Mouse (Mus musculus) hindbrain, embryonic 15.5 days (tissue): ENCODE data around the gene 6430628N08Rik. TPM values are rescaled to one million over a fixed set of nuclear protein-coding genes. Genes with fewer than 3 reads are reported as not detected.
A peak's percentile ranks its signal among the peaks of the same experiment; 100 is the strongest.

Experiments used
- ATAC-seq: fragments of 200-750 bp; cut with Nextera tagmentation; 2 replicates; pipeline ENCODE4 v1.8.0; 2017; ENCODE audit warnings: low read depth, moderate number of reproducible peaks, moderate TSS enrichment; ENCODE audit not compliant: low FRiP score
- H3K27ac ChIP-seq: fragments of 300-500 bp; sonication (generic); replicated peaks from 2 replicates; pipeline ENCODE4 v1.5.1; 2015; ENCODE audit warnings: mild to moderate bottlenecking, inconsistent platforms
- H3K27me3 ChIP-seq: fragments of 300-500 bp; sonication (generic); 2 replicates; pipeline ENCODE4 v1.6.1; 2015; ENCODE audit warnings: control low read depth, inconsistent platforms
- H3K36me3 ChIP-seq: fragments of 300-500 bp; sonication (generic); 2 replicates; pipeline ENCODE4 v1.6.1; 2015; ENCODE audit warnings: control low read depth, inconsistent platforms
- H3K4me1 ChIP-seq: fragments of 300-500 bp; sonication (generic); replicated peaks from 2 replicates; pipeline ENCODE4 v1.6.1; 2015; ENCODE audit warnings: control low read depth, inconsistent platforms
- H3K4me2 ChIP-seq: fragments of 300-500 bp; sonication (generic); 2 replicates; pipeline ENCODE4 v1.6.1; 2015; ENCODE audit warnings: moderate library complexity, mild to moderate bottlenecking, inconsistent platforms
- H3K4me3 ChIP-seq: fragments of 300-500 bp; sonication (generic); 2 replicates; pipeline ENCODE4 v1.5.1; 2015; ENCODE audit warnings: mild to moderate bottlenecking, inconsistent platforms
- H3K9ac ChIP-seq: fragments of 300-500 bp; sonication (generic); 2 replicates; pipeline ENCODE4 v1.6.1; 2015; ENCODE audit warnings: inconsistent platforms
- H3K9me3 ChIP-seq: fragments of 300-500 bp; sonication (generic); 2 replicates; pipeline ENCODE4 v1.6.1; 2016; ENCODE audit warnings: control low read depth, inconsistent platforms
- WGBS: fragments of 180-500 bp; shearing (Covaris S2); methylation state at CpG from one replicate; pipeline ENCODE4 v1.1.7; 2015; 5-methylcytosine and 5-hydroxymethylcytosine counted together
- polyA plus RNA-seq: library from polyadenylated mRNA; unstranded; fragments of >200 nt; fragmentation: Nextera tagmentation; extraction: Ambion mirVana; gene quantifications from 2 replicates; pipeline ENCODE4 v1.2.1, GENCODE M21; 2015

Gene 6430628N08Rik
- polyA plus RNA-seq, 1 experiment from 2014 or later, result 0.27 TPM

DNA sequence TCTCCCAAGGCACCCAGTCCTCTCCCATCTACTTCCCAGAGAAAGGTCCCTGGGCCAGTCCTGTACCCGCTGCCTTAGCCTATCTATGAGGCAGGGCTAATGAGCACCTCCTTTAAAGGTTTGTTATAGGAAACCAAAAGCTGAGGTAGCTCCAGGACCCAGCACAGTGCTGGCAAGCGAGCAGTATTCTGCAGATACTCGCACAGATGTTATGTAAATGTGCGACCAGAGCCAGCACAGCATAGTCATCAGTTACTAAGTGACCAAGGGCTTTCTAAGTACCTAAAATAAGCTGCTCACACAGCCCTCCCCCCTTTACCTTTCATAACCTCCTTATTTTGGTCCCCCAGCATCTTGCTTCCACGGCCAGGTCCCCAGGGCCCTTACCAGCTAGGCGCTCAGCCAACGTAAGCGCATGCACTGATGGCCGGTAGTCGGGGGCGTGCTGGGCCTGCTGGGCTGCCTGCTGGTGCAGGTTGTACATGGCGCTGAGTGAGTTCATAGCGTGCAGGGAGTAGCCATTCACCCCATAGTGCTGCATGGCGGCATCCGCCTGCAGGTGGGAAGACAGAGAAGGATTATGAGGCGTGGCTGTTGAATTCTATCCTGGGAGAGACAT is 32.9 kb downstream of the 6430628N08Rik start:
- H3K36me3 ChIP-seq, result no peaks in the 10 kb centered on the region
- no peak overlapping the region for H3K9ac ChIP-seq
- no peak for ATAC-seq
- H3K9me3 ChIP-seq, result no peaks in the 10 kb centered on the region
- 62% methylated on average over 16 of the region's 16 CpGs for WGBS
- no peaks in the 10 kb centered on the region for H3K4me1 ChIP-seq
- H3K4me2 ChIP-seq, result no peak overlapping the region
- H3K27ac ChIP-seq, result no peak overlapping the region
- H3K4me3 ChIP-seq, result no peak overlapping the region
- H3K27me3 ChIP-seq, result peaks cover 20% of the 10 kb centered on the region

DNA sequence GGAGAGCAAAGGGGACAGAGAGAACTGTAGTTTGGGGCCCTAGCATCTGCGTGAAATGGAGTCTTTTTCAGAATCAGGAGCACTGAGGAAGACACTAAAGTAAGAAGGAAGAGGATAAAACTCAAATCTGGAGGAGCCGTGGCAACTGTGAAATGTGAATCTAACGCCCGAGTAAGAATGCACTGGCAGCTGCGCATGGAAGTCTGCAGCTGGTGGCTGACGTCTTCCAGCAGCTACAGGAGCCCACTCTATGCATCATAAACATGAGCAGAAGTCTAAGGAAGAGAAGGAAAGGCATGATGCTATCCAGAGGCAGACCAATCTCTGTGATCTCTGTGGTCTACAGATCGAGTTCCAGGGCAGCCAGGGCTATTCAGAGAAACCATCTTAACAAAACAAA is 37.2 kb downstream of the 6430628N08Rik start:
- WGBS, result 70% methylated on average over 7 of the region's 7 CpGs
- Histone ChIP-seq H3K27ac (no peak overlapping the region), H3K9me3 (no peaks in the 10 kb centered on the region), H3K9ac (no peak overlapping the region), H3K4me3 (no peak overlapping the region), H3K4me1 (peaks cover 6% of the 10 kb centered on the region; the same call in 1 of the 2 replicates), H3K27me3 (peaks cover 50% of the 10 kb centered on the region), H3K36me3 (no peaks in the 10 kb centered on the region), H3K4me2 (no peak overlapping the region)
- no peak for ATAC-seq

DNA sequence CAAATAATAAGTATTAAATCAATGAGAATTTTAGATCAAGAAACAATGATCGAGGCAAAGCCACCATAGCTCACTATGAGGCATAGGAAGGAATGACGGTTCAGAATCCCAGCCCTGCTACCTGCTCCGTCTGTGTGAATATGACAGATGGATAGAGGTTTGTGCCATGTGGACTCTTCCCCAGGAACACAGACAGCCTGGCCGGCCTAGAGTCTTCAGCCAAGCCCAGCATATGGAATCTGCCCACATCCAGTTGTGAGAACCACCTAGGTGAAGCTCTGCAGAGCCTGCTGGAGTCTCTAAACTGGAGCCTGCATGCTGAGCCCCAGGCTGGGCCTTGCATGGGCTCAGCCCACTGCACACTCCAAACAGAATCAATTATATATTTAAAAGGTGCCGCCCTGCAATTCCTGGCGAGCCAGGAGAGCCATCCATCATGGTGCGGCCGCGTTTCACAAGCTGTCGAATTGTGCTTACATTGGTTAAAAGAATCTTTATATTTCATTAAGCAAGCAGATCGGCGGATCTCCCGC is 41.2 kb downstream of the 6430628N08Rik start:
- 0 out of 2 replicates have a peak, but pooled peaks have one; percentile 37 for ATAC-seq
- no peak overlapping the region for H3K4me3 ChIP-seq
- peaks cover 80% of the 10 kb centered on the region for H3K27me3 ChIP-seq
- 36% methylated on average over 13 of the region's 13 CpGs for WGBS
- no peaks in the 10 kb centered on the region for H3K36me3 ChIP-seq
- no peaks in the 10 kb centered on the region for H3K9me3 ChIP-seq
- H3K4me1 ChIP-seq, result peaks cover 19% of the 10 kb centered on the region
- H3K27ac ChIP-seq, result no peak overlapping the region
- no peak overlapping the region for H3K9ac ChIP-seq
- no peak overlapping the region for H3K4me2 ChIP-seq

DNA sequence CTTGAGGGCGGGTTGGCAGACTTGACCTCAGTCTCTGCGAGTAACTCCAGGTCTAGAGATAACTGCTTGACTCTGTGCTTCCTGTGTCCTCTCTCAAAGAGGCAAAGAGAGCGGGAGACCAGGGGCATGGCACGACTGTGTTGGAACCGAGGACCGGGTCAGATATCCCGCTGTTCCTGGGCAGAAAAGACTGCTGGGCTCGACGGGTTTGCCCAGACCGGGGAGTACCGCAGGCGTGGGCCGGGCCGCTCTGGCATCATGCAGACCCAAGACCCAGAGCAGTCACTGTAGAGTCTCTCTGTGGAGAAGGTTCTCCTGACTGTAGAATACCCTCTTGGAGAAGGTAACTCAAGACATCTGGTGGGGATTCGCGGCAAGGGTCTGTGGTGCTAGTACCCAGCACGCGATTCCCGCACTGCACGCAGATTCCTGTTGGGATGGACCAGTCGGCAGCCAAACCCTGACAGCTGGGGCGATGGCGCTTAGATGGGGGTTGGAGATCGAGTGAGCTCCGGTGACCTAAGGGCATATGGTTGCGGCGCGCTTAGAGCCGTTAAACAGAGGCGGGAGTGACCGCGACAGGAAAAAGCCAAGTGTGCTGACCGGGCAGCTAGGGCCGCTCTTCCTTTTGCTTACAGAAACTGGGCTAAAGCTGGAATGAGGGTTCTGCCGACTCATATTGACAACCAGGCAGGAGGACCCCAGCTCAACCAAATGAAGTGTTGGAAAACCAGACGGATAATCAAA is 45.5 kb downstream of the 6430628N08Rik start:
- 1% methylated on average over 36 of the region's 36 CpGs for WGBS
- Histone ChIP-seq H3K4me1 (peaks cover 38% of the 10 kb centered on the region), H3K27me3 (peaks cover 81% of the 10 kb centered on the region), H3K4me2 (peak overlapping the region; percentile 20; the same call in 1 of the 2 replicates), H3K27ac (no peak overlapping the region), H3K4me3 (no peak overlapping the region), H3K9me3 (no peaks in the 10 kb centered on the region), H3K36me3 (no peaks in the 10 kb centered on the region), H3K9ac (no peak overlapping the region)
- ATAC-seq, result no peak

DNA sequence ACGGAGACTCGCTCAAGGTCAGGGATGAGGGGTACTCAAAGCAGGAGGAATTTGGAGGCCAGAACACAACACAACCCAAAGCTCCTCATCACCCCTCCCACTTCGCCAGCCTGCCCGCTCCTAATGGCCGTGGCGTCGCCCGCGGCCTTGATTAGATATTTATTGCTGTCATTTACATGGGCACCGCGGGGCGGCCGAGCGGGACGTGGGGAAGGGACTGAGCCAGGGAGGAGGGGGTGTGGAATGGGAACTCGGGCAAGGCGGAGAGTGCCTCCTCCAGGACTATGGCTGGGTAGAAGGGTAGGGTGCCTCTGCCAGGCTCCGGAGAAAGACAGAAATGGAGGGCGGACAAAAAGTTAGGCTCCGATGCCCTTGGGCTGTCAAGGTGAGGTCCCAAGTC is 46.2 kb downstream of the 6430628N08Rik start:
- Histone ChIP-seq H3K4me1 (peaks cover 37% of the 10 kb centered on the region), H3K36me3 (no peaks in the 10 kb centered on the region), H3K9me3 (no peaks in the 10 kb centered on the region), H3K4me3 (peak overlapping the region; percentile 9; the same call in 1 of the 2 replicates), H3K27ac (no peak overlapping the region), H3K9ac (no peak overlapping the region), H3K4me2 (peak overlapping the region; percentile 20), H3K27me3 (peaks cover 81% of the 10 kb centered on the region)
- 0 out of 2 replicates have a peak, but pooled peaks have one; percentile 32 for ATAC-seq
- under 1% methylated on average over 20 of the region's 20 CpGs for WGBS

DNA sequence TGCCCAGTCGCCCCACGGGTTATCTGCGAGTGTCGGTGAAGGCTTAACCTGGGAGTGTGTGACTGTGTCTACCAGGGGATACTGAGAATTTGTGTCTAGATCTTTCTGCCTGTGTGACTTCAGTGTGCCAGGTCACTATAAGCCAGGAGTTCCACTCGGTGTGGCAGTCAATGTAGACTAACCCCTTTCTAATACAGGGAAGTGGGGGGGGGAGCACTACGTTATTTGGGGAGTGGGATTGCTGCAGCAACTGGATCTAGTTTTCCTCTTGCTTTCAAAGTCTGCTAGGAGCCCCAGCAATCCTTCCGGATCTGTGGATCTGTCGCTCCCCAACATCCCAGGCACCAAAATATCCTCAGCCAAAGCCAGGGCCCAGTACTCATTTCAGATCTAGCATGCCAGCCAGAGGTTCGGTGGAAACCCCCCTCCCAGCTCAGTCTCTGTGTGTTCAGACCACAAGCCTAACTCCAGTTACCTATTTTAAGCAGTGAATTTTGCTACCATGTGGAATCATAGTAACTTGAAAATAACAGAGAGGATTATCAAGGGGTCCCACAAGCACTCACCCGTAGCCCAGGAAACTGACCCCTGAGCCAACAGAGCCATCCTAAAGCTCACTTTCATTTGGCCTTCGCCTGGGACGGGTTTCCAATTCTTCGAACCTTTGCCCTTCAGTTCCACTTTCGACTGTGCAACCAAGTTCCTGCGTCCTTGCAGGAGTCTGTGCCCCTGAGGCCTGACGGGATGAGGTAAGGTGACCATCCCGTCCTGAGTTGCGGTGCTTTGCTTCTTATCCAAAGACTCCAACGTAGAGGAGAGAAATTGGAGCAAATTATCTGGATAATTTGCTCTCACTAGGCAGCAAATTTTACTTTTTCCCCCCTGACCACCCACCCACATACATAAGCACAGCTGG is 46.9 kb downstream of the 6430628N08Rik start:
- 3% methylated on average over 19 of the region's 19 CpGs for WGBS
- H3K36me3 ChIP-seq, result no peaks in the 10 kb centered on the region
- H3K4me1 ChIP-seq, result peaks cover 32% of the 10 kb centered on the region
- no peak for ATAC-seq
- peak overlapping the region; percentile 20; the same call in 1 of the 2 replicates for H3K4me2 ChIP-seq
- H3K27me3 ChIP-seq, result peaks cover 81% of the 10 kb centered on the region
- H3K9me3 ChIP-seq, result no peaks in the 10 kb centered on the region
- H3K27ac ChIP-seq, result no peak overlapping the region
- peak overlapping the region; percentile 9; the same call in 1 of the 2 replicates for H3K4me3 ChIP-seq
- no peak overlapping the region for H3K9ac ChIP-seq

DNA sequence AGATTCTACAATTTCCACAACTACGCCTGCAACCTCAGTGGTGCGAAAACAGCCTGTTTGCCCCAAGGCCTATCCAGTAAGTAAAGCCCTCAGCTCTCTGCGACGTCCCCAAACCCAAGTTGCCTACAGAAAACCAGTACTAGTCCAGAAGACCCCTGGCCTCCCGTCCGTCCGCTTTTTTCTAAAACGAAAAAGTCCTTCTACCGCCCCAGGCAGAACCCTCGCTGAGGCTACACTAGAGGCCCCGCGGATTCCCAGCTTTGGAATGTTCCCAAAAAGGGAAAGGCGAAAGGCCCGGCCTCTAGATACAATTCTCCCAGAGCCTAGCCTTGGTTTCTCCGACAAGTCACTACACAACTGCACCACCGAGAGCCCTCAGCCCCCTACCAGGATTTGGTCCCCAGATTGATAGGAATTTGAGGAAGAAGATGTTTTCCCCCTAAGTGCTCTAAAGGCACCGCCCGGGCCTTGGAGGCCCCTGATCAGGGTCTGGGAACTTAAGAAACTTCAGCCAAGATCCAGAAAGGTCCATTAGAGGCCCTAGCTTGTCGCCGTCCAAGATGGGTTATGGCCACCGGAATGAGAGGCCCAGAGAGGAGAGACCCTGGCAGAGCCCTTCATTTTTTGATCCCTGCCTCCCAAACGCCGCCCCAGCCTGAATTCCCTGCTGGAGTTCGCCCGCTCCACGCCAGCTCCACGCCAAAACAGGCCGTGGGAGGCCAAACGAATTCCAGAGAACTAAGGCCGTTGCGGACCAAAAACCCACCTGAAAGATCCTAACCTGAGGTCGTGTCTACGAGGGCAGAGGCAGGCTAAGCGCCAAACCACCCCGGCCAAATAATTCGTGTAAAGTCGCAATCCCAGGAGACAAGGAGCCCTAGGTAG is 48.1 kb downstream of the 6430628N08Rik start:
- H3K9ac ChIP-seq, result no peak overlapping the region
- H3K27ac ChIP-seq, result no peak overlapping the region
- ATAC-seq, result no peak
- no peaks in the 10 kb centered on the region for H3K36me3 ChIP-seq
- H3K9me3 ChIP-seq, result no peaks in the 10 kb centered on the region
- H3K27me3 ChIP-seq, result peaks cover 81% of the 10 kb centered on the region
- peak overlapping the region; percentile 46 for H3K4me2 ChIP-seq
- WGBS, result 2% methylated on average over 37 of the region's 37 CpGs
- peaks cover 32% of the 10 kb centered on the region for H3K4me1 ChIP-seq
- H3K4me3 ChIP-seq, result peak overlapping the region; percentile 28; the same call in 1 of the 2 replicates

DNA sequence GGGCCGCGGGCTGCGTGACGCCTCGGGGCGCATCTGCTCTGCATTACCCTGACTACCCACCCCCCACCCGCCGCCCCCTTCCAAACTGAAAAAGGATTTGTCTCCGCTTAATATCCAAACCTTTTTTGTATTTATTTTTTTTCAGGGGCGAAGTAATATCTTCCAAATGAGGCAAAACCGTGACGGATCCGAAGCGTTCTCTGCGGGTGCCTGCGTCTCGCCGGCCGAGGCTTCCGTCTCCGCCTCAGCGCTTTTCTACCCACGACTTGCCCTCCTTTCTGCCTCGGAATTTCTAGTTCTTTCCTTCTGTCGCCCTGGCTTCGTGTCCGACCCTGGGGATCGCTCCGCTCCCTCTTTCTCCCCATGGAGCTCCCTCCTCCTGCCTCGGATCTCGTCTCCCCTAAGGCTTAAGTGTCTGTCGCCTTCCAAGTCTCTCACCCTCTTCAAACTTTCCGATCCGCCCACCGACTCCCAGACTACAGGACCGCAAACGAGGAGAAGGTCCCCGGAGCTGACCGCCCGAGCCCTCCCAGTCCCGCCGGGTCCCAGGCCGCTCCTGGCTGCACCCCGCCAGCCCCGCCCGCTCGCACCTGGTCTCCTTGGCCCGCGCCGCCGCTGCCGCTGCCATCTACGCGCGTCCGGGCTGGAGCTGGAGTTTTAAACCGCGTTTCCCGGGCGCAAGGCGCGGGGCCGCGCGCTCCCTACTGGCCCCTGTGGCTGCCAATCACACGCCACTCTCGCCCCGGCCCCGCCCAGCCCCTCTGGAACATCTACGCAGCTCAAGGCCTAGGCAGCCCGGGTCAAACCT is 49.0 kb downstream of the 6430628N08Rik start, which contains the start of gene Dmbx1:
Dmbx1 (minus strand) TSS at position 632 of the 808 bp plus-strand sequence.
- Histone ChIP-seq H3K36me3 (no peaks in the 10 kb centered on the region), H3K27ac (no peak within 1 kb of the TSS), H3K9me3 (no peaks in the 10 kb centered on the region), H3K4me2 (peak within 1 kb of the TSS; percentile 46), H3K27me3 (peaks cover 81% of the 10 kb centered on the region), H3K4me3 (peak within 1 kb of the TSS; percentile 28), H3K9ac (no peak within 1 kb of the TSS), H3K4me1 (peaks cover 39% of the 10 kb centered on the region)
- under 1% methylated on average over 71 of the region's 71 CpGs for WGBS
- no peak for ATAC-seq

DNA sequence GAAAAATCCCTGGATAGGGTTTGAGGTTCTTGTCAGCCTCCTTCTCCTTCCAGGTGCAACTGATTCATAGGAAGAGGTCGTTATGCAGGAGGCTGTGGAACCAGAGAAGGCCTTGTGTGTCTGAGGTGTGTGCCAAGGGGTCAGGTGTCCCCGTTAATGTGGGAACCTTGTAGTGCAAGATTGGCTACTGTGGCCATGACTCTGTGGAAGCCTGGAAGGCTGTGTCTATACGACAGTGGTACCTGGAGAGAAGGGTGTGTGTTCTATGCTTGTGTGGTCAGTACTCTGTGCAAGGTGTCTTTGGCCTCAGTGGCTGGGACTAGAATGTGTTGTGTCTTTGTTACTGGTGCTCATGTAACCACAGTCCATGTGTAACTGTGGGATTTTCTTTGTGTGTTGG is 50.2 kb downstream of the 6430628N08Rik start:
- H3K9ac ChIP-seq, result no peak overlapping the region
- WGBS, result 10% methylated on average over 3 of the region's 3 CpGs
- H3K4me1 ChIP-seq, result peaks cover 35% of the 10 kb centered on the region
- H3K27ac ChIP-seq, result no peak overlapping the region
- H3K36me3 ChIP-seq, result no peaks in the 10 kb centered on the region
- ATAC-seq, result no peak
- H3K9me3 ChIP-seq, result no peaks in the 10 kb centered on the region
- no peak overlapping the region for H3K4me2 ChIP-seq
- H3K4me3 ChIP-seq, result no peak overlapping the region
- H3K27me3 ChIP-seq, result peaks cover 84% of the 10 kb centered on the region

DNA sequence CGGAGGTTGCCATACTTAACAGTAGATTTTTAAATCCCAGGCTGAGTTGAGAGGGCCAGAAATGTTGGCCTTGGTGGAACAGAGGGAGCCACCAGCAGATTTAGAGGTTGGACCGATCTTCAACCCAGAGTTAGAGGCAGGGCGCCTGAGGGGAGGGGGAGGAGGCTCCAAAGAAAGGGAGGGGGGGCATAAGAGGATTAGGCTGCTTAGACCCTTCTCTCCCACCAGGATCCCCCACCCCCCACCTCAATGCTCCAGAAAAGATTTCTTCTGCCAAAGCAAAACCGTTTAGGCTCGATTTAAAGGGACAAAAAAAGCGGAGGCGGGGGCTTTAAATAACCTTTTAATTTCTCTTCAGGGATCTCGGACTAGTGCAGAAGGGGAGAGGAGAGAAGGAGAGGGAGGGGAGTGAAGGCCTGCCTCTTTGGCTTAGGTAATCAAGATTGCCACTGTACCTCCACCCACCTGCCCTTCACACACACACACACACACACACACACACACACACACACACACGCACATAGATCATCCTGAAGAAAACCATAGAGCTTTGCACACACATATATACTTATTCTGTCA is 50.9 kb downstream of the 6430628N08Rik start:
- Histone ChIP-seq H3K36me3 (no peaks in the 10 kb centered on the region), H3K4me2 (no peak overlapping the region), H3K27ac (no peak overlapping the region), H3K9me3 (no peaks in the 10 kb centered on the region), H3K27me3 (peaks cover 91% of the 10 kb centered on the region), H3K4me3 (no peak overlapping the region), H3K9ac (no peak overlapping the region), H3K4me1 (peaks cover 29% of the 10 kb centered on the region)
- ATAC-seq, result no peak
- WGBS, result 4% methylated on average over 9 of the region's 9 CpGs
